Mouse (Mus musculus): Measurements from ENCODE around the gene Naa10.
A peak's percentile ranks its signal among the peaks of the same experiment; 100 is the strongest.

- no peak for TF ChIP-seq CTCF (IDR thresholded peaks at IDR 0.05; ENCODE audit: borderline replicate concordance, control insufficient read depth, extremely low read depth, insufficient read depth, low read length, poor library complexity)
- TF ChIP-seq POLR2A (IDR thresholded peaks at IDR 0.05; ENCODE audit: control insufficient read depth, extremely low read depth, insufficient read depth, low read length, poor library complexity) = peak; percentile 90
Measured at GRCm38 (mm10) chrX:73911156-73911555, 10.6 kb downstream of the Naa10 start.

Data from thymus, adult 2 months (tissue).